ENCODE assay signal across 8 mouse cellular contexts in genomic region chr12:8499871-8500596, GRCm38 (mm10). TPM values are rescaled to one million over a fixed set of nuclear protein-coding genes. Genes with fewer than 3 reads are reported as not detected.
A peak's percentile ranks its signal among the peaks of the same experiment; 100 is the strongest.
DNase-seq lines count a peak whose midpoint lies in the region; ATAC-seq and TF ChIP-seq lines count a peak whose summit lies in the region.

Gene Rhob, minus strand, starts transcription at chr12:8500009.

- peak within 1 kb of the TSS; percentile 85 for H3K4me3 ChIP-seq in embryonic facial prominence, embryonic 13.5 days
- H3K4me3 ChIP-seq in heart, adult 2 months: peak within 1 kb of the TSS; percentile 95
- peak within 1 kb of the TSS; percentile 85 for H3K4me3 ChIP-seq in limb, embryonic 13.5 days
- H3K4me3 ChIP-seq in midbrain, embryonic 16.5 days (ENCODE audit: low read depth, low read length): peak within 1 kb of the TSS; percentile 89

- ATAC-seq in embryonic facial prominence, embryonic 13.5 days (ENCODE audit: insufficient number of reproducible peaks, insufficient read depth, low FRiP score, low TSS enrichment, low read depth): peak; percentile 97
- peak; percentile 97 for ATAC-seq in limb, embryonic 13.5 days (ENCODE audit: low FRiP score, low read depth)
- ATAC-seq in midbrain, embryonic 16.5 days: peak; percentile 98

- no peaks in the 10 kb centered on the region for H3K27me3 ChIP-seq in embryonic facial prominence, embryonic 13.5 days
- no peaks in the 10 kb centered on the region for H3K27me3 ChIP-seq in heart, adult 2 months (ENCODE audit: control insufficient read depth, insufficient read depth, low read length)
- no peaks in the 10 kb centered on the region for H3K27me3 ChIP-seq in limb, embryonic 13.5 days
- H3K27me3 ChIP-seq in midbrain, embryonic 16.5 days (ENCODE audit: control insufficient read depth, insufficient read depth, low read depth, low read length): no peaks in the 10 kb centered on the region

- intact Hi-C loops in heart, adult 2 months (cut with DNase I): loop anchor here (2.0 kb wide), 1 partner anchor 45 kb away; no protein-coding TSS in a partner anchor

- H3K27ac ChIP-seq in embryonic facial prominence, embryonic 13.5 days: peak within 1 kb of the TSS; percentile 100
- H3K27ac ChIP-seq in heart, adult 2 months: peak within 1 kb of the TSS; percentile 97
- H3K27ac ChIP-seq in limb, embryonic 13.5 days: peak within 1 kb of the TSS; percentile 100
- H3K27ac ChIP-seq in midbrain, embryonic 16.5 days (ENCODE audit: low read length): peak within 1 kb of the TSS; percentile 100

- no peak for TF ChIP-seq CTCF in heart, adult 2 months (IDR thresholded peaks at IDR 0.05)

- no peaks in the 10 kb centered on the region for H3K36me3 ChIP-seq in embryonic facial prominence, embryonic 13.5 days
- peaks cover 6% of the 10 kb centered on the region for H3K36me3 ChIP-seq in heart, adult 2 months (ENCODE audit: control insufficient read depth, insufficient read depth, low read length)
- no peaks in the 10 kb centered on the region for H3K36me3 ChIP-seq in limb, embryonic 13.5 days
- no peaks in the 10 kb centered on the region for H3K36me3 ChIP-seq in midbrain, embryonic 16.5 days (ENCODE audit: control insufficient read depth, insufficient read depth, low read length)

- TF ChIP-seq EP300 in heart, adult 2 months (IDR thresholded peaks at IDR 0.05; ENCODE audit: insufficient read depth, low read depth, low read length): peak; percentile 85; the same call in 1 of the 2 replicates

- H3K9ac ChIP-seq in embryonic facial prominence, embryonic 13.5 days: peak within 1 kb of the TSS; percentile 94
- peak within 1 kb of the TSS; percentile 96 for H3K9ac ChIP-seq in heart, adult 2 months (ENCODE audit: low read depth, low read length)
- peak within 1 kb of the TSS; percentile 98 for H3K9ac ChIP-seq in limb, embryonic 13.5 days
- peak within 1 kb of the TSS; percentile 100 for H3K9ac ChIP-seq in midbrain, embryonic 16.5 days (ENCODE audit: low read depth, low read length)

- H3K79me2 ChIP-seq in heart, adult 2 months (replicated peaks; ENCODE audit: control insufficient read depth, insufficient read depth, low read length): peaks cover 7% of the 10 kb centered on the region

- WGBS in embryonic facial prominence, embryonic 13.5 days: under 1% methylated on average over 56 of the region's 56 CpGs
- WGBS in heart, adult 2 months: under 1% methylated on average over 56 of the region's 56 CpGs
- WGBS in limb, embryonic 13.5 days: under 1% methylated on average over 56 of the region's 56 CpGs
- WGBS in midbrain, embryonic 16.5 days: under 1% methylated on average over 56 of the region's 56 CpGs

- no peaks in the 10 kb centered on the region for H3K9me3 ChIP-seq in embryonic facial prominence, embryonic 13.5 days
- H3K9me3 ChIP-seq in limb, embryonic 13.5 days: no peaks in the 10 kb centered on the region
- no peaks in the 10 kb centered on the region for H3K9me3 ChIP-seq in midbrain, embryonic 16.5 days (replicated peaks; ENCODE audit: control insufficient read depth, low read length, poor library complexity, severe bottlenecking)

- TF ChIP-seq POLR2A in heart, adult 2 months (IDR thresholded peaks at IDR 0.05; ENCODE audit: insufficient read depth, low read depth, low read length): peak; percentile 99

- H3K4me1 ChIP-seq in embryonic facial prominence, embryonic 13.5 days: peaks cover 42% of the 10 kb centered on the region
- peaks cover 13% of the 10 kb centered on the region for H3K4me1 ChIP-seq in heart, adult 2 months (ENCODE audit: control insufficient read depth, insufficient read depth, low read length)
- H3K4me1 ChIP-seq in limb, embryonic 13.5 days: peaks cover 38% of the 10 kb centered on the region
- peaks cover 30% of the 10 kb centered on the region for H3K4me1 ChIP-seq in midbrain, embryonic 16.5 days (ENCODE audit: control insufficient read depth, insufficient read depth, low read length)

- peak; percentile 97 for DNase-seq in 3134 (ENCODE audit: extremely low read depth, insufficient read length, low spot score)
- peak; percentile 97 to 98 for DNase-seq in adrenal gland, postnatal 36 days
- DNase-seq in heart, adult 2 months: peak; percentile 98 to 99
- peak; percentile 97 for DNase-seq in kidney, adult 8-10 months
- peak; percentile 69 to 85 for DNase-seq in spleen, postnatal 10 days (ENCODE audit: low spot score in 2 of 2)

- peak within 1 kb of the TSS; percentile 93 for H3K4me2 ChIP-seq in embryonic facial prominence, embryonic 13.5 days
- H3K4me2 ChIP-seq in limb, embryonic 13.5 days (replicated peaks): peak within 1 kb of the TSS; percentile 96
- peak within 1 kb of the TSS; percentile 94 for H3K4me2 ChIP-seq in midbrain, embryonic 16.5 days (ENCODE audit: low read length)

RNA-seq across cellular contexts. Expression of gene Rhob, which starts in this region (rescaled TPM):
- total RNA-seq in adrenal gland, postnatal 36 days (2021): 100 to 1,000 TPM; 199 to 285 TPM
- polyA plus RNA-seq in embryonic facial prominence, embryonic 13.5 days (2015; fragmentation: Nextera tagmentation; extraction: Ambion mirVana): 44.9 and 45.9 TPM in 2 replicates
- total RNA-seq in heart, adult 2 months (2021): 100 to 1,000 TPM; 163 to 193 TPM
- 184 and 194 TPM in 2 replicates for polyA plus RNA-seq in heart, adult 2 months (2012; rRNA removed)
- polyA plus RNA-seq in limb, embryonic 13.5 days (2015; fragmentation: Nextera tagmentation; extraction: Ambion mirVana): 37.8 and 40.8 TPM in 2 replicates
- polyA plus RNA-seq in midbrain, embryonic 16.5 days (2015; fragmentation: Nextera tagmentation; extraction: Ambion mirVana): 75.7 and 80.0 TPM in 2 replicates

Comparison
In these comparisons a context has a peak if more than half of its experiments do, and no peak if none do; other contexts are left out.
1. Peak in every context shown above with its lines: DNase-seq, ATAC-seq, H3K4me3 ChIP-seq and H3K27ac ChIP-seq.